Mouse (Mus musculus) liver, embryonic 14.5 days (tissue): ENCODE data around the gene Klrb1c.

Experiments used
- CTCF ChIP-seq: IDR thresholded peaks from 2 replicates; pipeline ENCODE4 v1.5.1; 2016; ENCODE audit warnings: antibody characterized with exemption, low read depth, control low read depth
- EP300 ChIP-seq: IDR thresholded peaks from 2 replicates; pipeline ENCODE4 v1.6.1; 2016; ENCODE audit warnings: antibody characterized with exemption, low read depth

DNA sequence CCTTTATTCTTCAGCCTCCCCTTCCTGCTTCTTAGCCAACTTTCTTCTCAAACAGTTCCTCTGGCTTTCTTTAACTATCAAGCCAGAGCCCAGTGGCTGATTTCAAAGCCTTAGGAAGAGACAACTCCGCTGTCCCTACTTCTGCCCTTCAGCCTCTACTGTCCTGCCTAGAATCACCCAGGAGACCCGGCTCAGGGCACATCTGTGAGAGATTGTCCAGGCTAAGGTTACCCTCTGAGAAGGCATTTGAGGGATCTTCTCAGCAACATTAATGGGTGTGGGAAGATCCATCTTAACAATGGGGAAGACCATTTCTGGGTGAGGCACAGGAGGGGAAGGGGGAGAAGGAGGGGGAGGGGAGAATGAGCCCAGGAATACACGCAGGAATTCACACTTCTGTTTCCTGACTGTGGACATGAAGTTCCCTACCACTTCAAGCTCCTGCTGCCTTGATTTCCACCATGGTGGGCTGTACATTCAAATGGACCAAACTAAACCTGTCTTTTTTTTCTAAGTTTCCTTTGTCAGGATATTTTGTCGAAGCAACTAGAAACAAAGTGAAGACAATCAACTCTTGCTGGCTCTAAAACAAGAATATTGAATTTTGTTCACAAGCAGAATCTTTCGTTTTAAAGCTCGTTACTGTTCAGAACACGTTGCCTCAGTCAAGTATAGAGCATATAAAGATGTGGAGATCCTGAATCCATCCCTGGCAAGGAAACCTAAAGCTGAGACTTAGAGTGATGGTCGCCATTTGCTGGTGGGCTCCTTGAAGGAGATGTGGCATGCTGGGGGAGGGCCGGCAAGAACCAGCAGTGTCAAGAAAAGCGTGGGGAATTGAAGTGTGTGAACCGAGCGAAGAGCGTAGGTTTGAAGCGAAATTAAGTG, 48.7 kb upstream of the Klrb1c start:
- TF ChIP-seq CTCF: no peak
- no peak for TF ChIP-seq EP300
